Mouse (Mus musculus): ENCODE results near the gene Aqp1. TPM values are rescaled to one million over a fixed set of nuclear protein-coding genes. Genes with fewer than 3 reads are reported as not detected.

The Aqp1 gene
- polyA plus RNA-seq, 1 experiment from 2014 or later = 2.9 TPM

DNA sequence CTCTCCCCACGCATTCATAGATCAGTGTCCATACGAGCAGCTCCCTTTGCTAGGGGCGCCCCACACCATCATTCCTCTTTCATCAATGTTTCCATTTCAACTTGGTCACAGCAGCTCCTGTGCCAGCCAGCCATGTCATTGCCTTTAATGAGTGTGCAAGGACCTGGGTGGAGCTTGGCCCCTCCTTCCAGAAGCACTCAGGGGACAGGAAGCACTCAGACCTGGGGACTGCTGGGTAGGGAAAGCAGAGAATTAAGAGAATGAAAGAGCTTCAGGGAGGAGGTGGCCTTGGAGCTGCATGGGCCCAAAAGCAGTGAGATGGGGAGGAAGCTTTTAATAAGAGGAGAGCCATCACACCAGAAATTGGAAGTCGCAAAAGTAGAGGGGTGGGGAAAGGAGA, 45.7 kb downstream of the Aqp1 start:
- Histone ChIP-seq H3K27ac (ENCODE audit: low read depth, low read length) (no peak overlapping the region), H3K4me2 (ENCODE audit: low read length) (no peak overlapping the region), H3K9ac (ENCODE audit: low read length) (no peak overlapping the region), H3K4me1 (ENCODE audit: control insufficient read depth, insufficient read depth, low read length) (no peaks in the 10 kb centered on the region), H3K36me3 (ENCODE audit: control insufficient read depth, insufficient read depth, low read length) (no peaks in the 10 kb centered on the region), H3K4me3 (ENCODE audit: low read depth, low read length) (no peak overlapping the region), H3K9me3 (replicated peaks; ENCODE audit: control insufficient read depth, low read length) (no peaks in the 10 kb centered on the region), H3K27me3 (replicated peaks; ENCODE audit: control insufficient read depth, insufficient read depth, low read length) (no peaks in the 10 kb centered on the region)
- DNase-seq (ENCODE audit: low spot score) (no peak), ATAC-seq (no peak)
- WGBS = 53% methylated on average over 4 of the region's 4 CpGs

DNA sequence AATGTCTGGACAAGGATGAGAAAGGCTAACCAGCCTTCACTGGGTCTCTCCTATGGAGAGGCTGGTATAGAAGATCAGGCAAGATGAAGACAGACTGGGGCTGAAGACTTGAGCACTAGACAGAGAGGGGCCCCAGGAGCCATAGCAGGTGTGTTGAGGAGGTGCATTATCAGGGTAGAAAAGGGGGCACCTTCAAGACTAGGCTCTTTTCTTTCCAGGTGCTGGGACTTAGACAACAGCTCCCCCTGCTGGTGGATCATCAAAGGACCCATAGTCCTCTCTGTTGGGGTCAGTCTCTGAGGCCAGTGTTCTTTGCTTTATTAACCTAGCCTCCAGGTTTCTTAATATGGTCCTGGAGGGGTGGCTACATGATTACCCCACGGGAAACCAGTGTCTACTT, 47.7 kb downstream of the Aqp1 start:
- Histone ChIP-seq H3K4me1 (ENCODE audit: control insufficient read depth, insufficient read depth, low read length) (peaks cover 9% of the 10 kb centered on the region), H3K4me3 (ENCODE audit: low read depth, low read length) (no peak overlapping the region), H3K27ac (ENCODE audit: low read depth, low read length) (no peak overlapping the region), H3K27me3 (replicated peaks; ENCODE audit: control insufficient read depth, insufficient read depth, low read length) (no peaks in the 10 kb centered on the region), H3K9me3 (replicated peaks; ENCODE audit: control insufficient read depth, low read length) (no peaks in the 10 kb centered on the region), H3K9ac (ENCODE audit: low read length) (no peak overlapping the region), H3K36me3 (ENCODE audit: control insufficient read depth, insufficient read depth, low read length) (no peaks in the 10 kb centered on the region), H3K4me2 (ENCODE audit: low read length) (no peak overlapping the region)
- no peak for DNase-seq (ENCODE audit: low spot score)
- 17% methylated on average over 1 of the region's 1 CpGs for whole genome bisulfite sequencing
- ATAC-seq = no peak

GRCm38 (mm10) chr6:55384356-55384951, 48.2 kb downstream of the Aqp1 start:
- no peak overlapping the region for H3K9ac ChIP-seq (ENCODE audit: low read length)
- no peak overlapping the region for H3K27ac ChIP-seq (ENCODE audit: low read depth, low read length)
- H3K9me3 ChIP-seq (replicated peaks; ENCODE audit: control insufficient read depth, low read length) = no peaks in the 10 kb centered on the region
- ATAC-seq = no peak
- no peaks in the 10 kb centered on the region for H3K36me3 ChIP-seq (ENCODE audit: control insufficient read depth, insufficient read depth, low read length)
- H3K27me3 ChIP-seq (replicated peaks; ENCODE audit: control insufficient read depth, insufficient read depth, low read length) = no peaks in the 10 kb centered on the region
- no peak overlapping the region for H3K4me2 ChIP-seq (ENCODE audit: low read length)
- no peak for DNase-seq (ENCODE audit: low spot score)
- H3K4me3 ChIP-seq (ENCODE audit: low read depth, low read length) = no peak overlapping the region
- peaks cover 12% of the 10 kb centered on the region for H3K4me1 ChIP-seq (ENCODE audit: control insufficient read depth, insufficient read depth, low read length)
- 78% methylated on average over 5 of the region's 5 CpGs for WGBS

- H3K9me3 ChIP-seq (replicated peaks; ENCODE audit: control insufficient read depth, low read length) = no peaks in the 10 kb centered on the region
- H3K9ac ChIP-seq (ENCODE audit: low read length) = no peak overlapping the region
- no peaks in the 10 kb centered on the region for H3K27me3 ChIP-seq (replicated peaks; ENCODE audit: control insufficient read depth, insufficient read depth, low read length)
- no peaks in the 10 kb centered on the region for H3K36me3 ChIP-seq (ENCODE audit: control insufficient read depth, insufficient read depth, low read length)
- 28% methylated on average over 12 of the region's 12 CpGs for WGBS
- H3K27ac ChIP-seq (ENCODE audit: low read depth, low read length) = peak overlapping the region; percentile 87
- H3K4me1 ChIP-seq (ENCODE audit: control insufficient read depth, insufficient read depth, low read length) = peaks cover 18% of the 10 kb centered on the region
- DNase-seq (ENCODE audit: low spot score) (peak; percentile 82), ATAC-seq (peak; percentile 78)
- H3K4me3 ChIP-seq (ENCODE audit: low read depth, low read length) = no peak overlapping the region
- no peak overlapping the region; the same call in 1 of the 2 replicates for H3K4me2 ChIP-seq (ENCODE audit: low read length)
These were observed 52.4 kb downstream of the Aqp1 start for GRCm38 (mm10) chr6:55388546-55389169.

DNA sequence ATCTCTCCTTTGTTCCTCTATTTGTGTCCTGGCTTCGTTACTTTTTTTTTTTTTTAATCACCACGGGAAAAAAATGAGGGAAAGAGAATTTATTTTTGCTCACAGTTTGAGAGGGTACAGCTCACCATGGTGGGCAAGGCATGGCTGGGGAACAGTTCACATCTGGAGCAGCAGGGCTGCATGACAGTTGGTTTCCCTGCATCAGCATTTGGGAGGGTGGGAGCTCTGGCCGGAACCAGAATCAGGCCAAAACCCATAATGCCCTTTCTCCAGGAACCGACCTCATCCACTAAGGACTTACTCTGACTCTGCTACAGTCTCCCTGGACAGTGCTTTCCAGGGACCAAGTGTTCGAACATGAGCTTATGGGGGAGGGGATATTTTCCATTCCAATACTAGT, 53.1 kb downstream of the Aqp1 start:
- Histone ChIP-seq H3K27ac (ENCODE audit: low read depth, low read length) (peak overlapping the region; percentile 87), H3K9ac (ENCODE audit: low read length) (no peak overlapping the region), H3K9me3 (replicated peaks; ENCODE audit: control insufficient read depth, low read length) (no peaks in the 10 kb centered on the region), H3K4me1 (ENCODE audit: control insufficient read depth, insufficient read depth, low read length) (peaks cover 18% of the 10 kb centered on the region), H3K4me3 (ENCODE audit: low read depth, low read length) (no peak overlapping the region), H3K36me3 (ENCODE audit: control insufficient read depth, insufficient read depth, low read length) (no peaks in the 10 kb centered on the region), H3K27me3 (replicated peaks; ENCODE audit: control insufficient read depth, insufficient read depth, low read length) (no peaks in the 10 kb centered on the region), H3K4me2 (ENCODE audit: low read length) (no peak overlapping the region)
- ATAC-seq = no peak
- DNase-seq (ENCODE audit: low spot score) = no peak
- WGBS = 60% methylated on average over 5 of the region's 5 CpGs

DNA sequence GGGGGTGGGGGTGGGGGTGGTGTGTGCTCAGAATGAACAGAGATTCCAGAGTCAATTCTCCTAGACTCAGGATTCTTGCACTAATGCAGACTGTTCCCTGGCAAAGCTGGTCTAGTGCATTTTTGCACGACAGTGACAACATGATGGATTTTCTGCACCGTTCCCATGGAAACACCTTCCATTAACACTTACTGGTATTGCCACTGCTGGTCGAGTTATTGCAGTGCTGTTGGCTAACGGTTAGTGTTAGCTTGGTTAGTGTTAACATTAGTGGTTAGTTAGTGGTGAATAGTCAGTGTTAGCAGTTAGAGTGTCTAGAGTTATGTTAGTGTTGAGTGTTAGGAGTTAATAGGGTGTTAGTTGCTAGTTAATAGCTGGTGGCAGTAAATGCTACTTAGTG, 55.6 kb downstream of the Aqp1 start:
- no peak overlapping the region for H3K4me2 ChIP-seq (ENCODE audit: low read length)
- DNase-seq (ENCODE audit: low spot score) (peak; percentile 72), ATAC-seq (no peak)
- peaks cover 35% of the 10 kb centered on the region for H3K4me1 ChIP-seq (ENCODE audit: control insufficient read depth, insufficient read depth, low read length)
- H3K9me3 ChIP-seq (replicated peaks; ENCODE audit: control insufficient read depth, low read length) = no peaks in the 10 kb centered on the region
- no peak overlapping the region for H3K4me3 ChIP-seq (ENCODE audit: low read depth, low read length)
- no peaks in the 10 kb centered on the region for H3K36me3 ChIP-seq (ENCODE audit: control insufficient read depth, insufficient read depth, low read length)
- H3K27me3 ChIP-seq (replicated peaks; ENCODE audit: control insufficient read depth, insufficient read depth, low read length) = no peaks in the 10 kb centered on the region
- WGBS = 45% methylated on average over 4 of the region's 4 CpGs
- no peak overlapping the region for H3K9ac ChIP-seq (ENCODE audit: low read length)
- H3K27ac ChIP-seq (ENCODE audit: low read depth, low read length) = no peak overlapping the region

DNA sequence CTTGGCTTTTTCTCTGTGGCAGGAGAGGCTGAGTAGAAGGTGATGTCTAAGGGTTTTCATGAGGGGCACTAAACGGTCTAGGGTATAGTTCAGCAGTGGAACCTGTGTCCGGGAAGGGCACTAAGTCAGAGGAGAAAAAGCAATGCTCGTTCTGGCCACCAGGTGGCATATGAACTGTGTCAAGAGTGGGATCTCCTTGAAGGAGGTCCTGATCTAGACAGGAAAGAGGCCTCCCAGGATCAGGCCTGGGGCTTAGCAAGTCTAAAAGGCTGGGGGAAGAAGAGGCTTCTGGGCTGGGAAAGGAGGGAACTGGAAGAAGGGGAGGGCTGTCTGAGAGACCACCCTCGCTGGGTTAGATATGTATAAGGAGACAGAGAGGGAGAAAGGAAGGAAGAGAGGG, 56.2 kb downstream of the Aqp1 start:
- DNase-seq (ENCODE audit: low spot score) (peak; percentile 87), ATAC-seq (no peak)
- H3K27me3 ChIP-seq (replicated peaks; ENCODE audit: control insufficient read depth, insufficient read depth, low read length) = no peaks in the 10 kb centered on the region
- H3K4me3 ChIP-seq (ENCODE audit: low read depth, low read length) = no peak overlapping the region
- H3K4me2 ChIP-seq (ENCODE audit: low read length) = no peak overlapping the region
- H3K4me1 ChIP-seq (ENCODE audit: control insufficient read depth, insufficient read depth, low read length) = peaks cover 37% of the 10 kb centered on the region
- no peak overlapping the region for H3K27ac ChIP-seq (ENCODE audit: low read depth, low read length)
- H3K9me3 ChIP-seq (replicated peaks; ENCODE audit: control insufficient read depth, low read length) = no peaks in the 10 kb centered on the region
- H3K9ac ChIP-seq (ENCODE audit: low read length) = no peak overlapping the region
- WGBS = 16% methylated on average over 4 of the region's 4 CpGs
- no peaks in the 10 kb centered on the region for H3K36me3 ChIP-seq (ENCODE audit: control insufficient read depth, insufficient read depth, low read length)

GRCm38 (mm10) chr6:55394854-55395253, 58.6 kb downstream of the Aqp1 start:
- Histone ChIP-seq H3K4me2 (ENCODE audit: low read length) (no peak overlapping the region), H3K36me3 (ENCODE audit: control insufficient read depth, insufficient read depth, low read length) (no peaks in the 10 kb centered on the region), H3K27ac (ENCODE audit: low read depth, low read length) (0 out of 2 replicates have a peak overlapping the region, but pooled peaks have one; percentile 44), H3K4me1 (ENCODE audit: control insufficient read depth, insufficient read depth, low read length) (peaks cover 42% of the 10 kb centered on the region), H3K27me3 (replicated peaks; ENCODE audit: control insufficient read depth, insufficient read depth, low read length) (no peaks in the 10 kb centered on the region), H3K4me3 (ENCODE audit: low read depth, low read length) (no peak overlapping the region), H3K9ac (ENCODE audit: low read length) (no peak overlapping the region), H3K9me3 (replicated peaks; ENCODE audit: control insufficient read depth, low read length) (no peaks in the 10 kb centered on the region)
- 30% methylated on average over 10 of the region's 10 CpGs for WGBS
- DNase-seq (ENCODE audit: low spot score) = peak; percentile 86
- ATAC-seq = peak; percentile 50

GRCm38 (mm10) chr6:55396176-55396575, 59.9 kb downstream of the Aqp1 start:
- ATAC-seq = no peak
- H3K9me3 ChIP-seq (replicated peaks; ENCODE audit: control insufficient read depth, low read length) = no peaks in the 10 kb centered on the region
- no peak overlapping the region for H3K9ac ChIP-seq (ENCODE audit: low read length)
- no peak overlapping the region for H3K4me2 ChIP-seq (ENCODE audit: low read length)
- peaks cover 50% of the 10 kb centered on the region for H3K4me1 ChIP-seq (ENCODE audit: control insufficient read depth, insufficient read depth, low read length)
- 62% methylated on average over 3 of the region's 3 CpGs for WGBS
- no peaks in the 10 kb centered on the region for H3K27me3 ChIP-seq (replicated peaks; ENCODE audit: control insufficient read depth, insufficient read depth, low read length)
- no peaks in the 10 kb centered on the region for H3K36me3 ChIP-seq (ENCODE audit: control insufficient read depth, insufficient read depth, low read length)
- no peak overlapping the region for H3K4me3 ChIP-seq (ENCODE audit: low read depth, low read length)
- H3K27ac ChIP-seq (ENCODE audit: low read depth, low read length) = 0 out of 2 replicates have a peak overlapping the region, but pooled peaks have one; percentile 41
- no peak for DNase-seq (ENCODE audit: low spot score)
